Mouse (Mus musculus): Measurements from ENCODE around the gene Traf5.

DNA sequence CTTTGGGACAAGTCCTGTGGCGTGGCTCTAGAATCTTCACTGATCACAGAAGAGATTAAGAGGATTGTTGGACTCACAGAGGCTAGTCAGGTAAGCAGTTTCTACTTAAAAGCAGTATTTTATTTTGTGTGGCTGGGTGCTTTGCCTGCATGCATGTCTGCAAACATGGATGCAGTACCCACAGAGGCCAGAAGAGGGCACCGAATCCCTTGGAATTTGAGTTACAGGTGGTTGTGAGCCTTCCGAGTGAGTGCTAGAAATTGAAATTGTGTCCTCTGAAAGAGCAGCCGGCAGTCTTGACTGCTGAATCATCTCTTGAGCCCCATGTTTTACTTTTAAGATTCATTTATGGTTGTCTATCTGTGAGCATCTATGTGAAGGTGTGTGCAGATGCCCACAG is 96.9 kb downstream of the Traf5 start:
- peak; percentile 56; the same call in 1 of the 2 replicates for TF ChIP-seq CTCF (IDR thresholded peaks at IDR 0.05; ENCODE audit: extremely low read depth, insufficient read depth, insufficient read length, insufficient replicate concordance)
- TF ChIP-seq POLR2A (IDR thresholded peaks at IDR 0.05; ENCODE audit: low read depth, low read length), result no peak

All from spleen, adult 2 months (tissue).